Mouse (Mus musculus): ENCODE measurements around the gene Gpr82. TPM values are rescaled to one million over a fixed set of nuclear protein-coding genes. Genes with fewer than 3 reads are reported as not detected.

Gene Gpr82
- polyA plus RNA-seq, 1 experiment = not detected

- TF ChIP-seq POLR2A (IDR thresholded peaks at IDR 0.05; ENCODE audit: low read depth, low read length) (no peak), CTCF (IDR thresholded peaks at IDR 0.05; ENCODE audit: extremely low read depth, insufficient read length, insufficient replicate concordance, low read depth, low read length) (no peak)
- no peaks in the 10 kb centered on the region for H3K4me1 ChIP-seq (ENCODE audit: control insufficient read depth, insufficient read depth, insufficient read length, low read length)
- no peaks in the 10 kb centered on the region for H3K27me3 ChIP-seq (ENCODE audit: control insufficient read depth, insufficient read depth, low read length)
- no peak overlapping the region for H3K27ac ChIP-seq (ENCODE audit: insufficient read depth, low read depth, low read length)
- no peaks in the 10 kb centered on the region for H3K36me3 ChIP-seq (ENCODE audit: control insufficient read depth, insufficient read depth, low read length)
- WGBS = 92% methylated on average over 1 of the region's 1 CpGs
- H3K4me3 ChIP-seq (ENCODE audit: low read depth, low read length) = no peak overlapping the region
Measured at GRCm38 (mm10) chrX:13686589-13686988, 25.4 kb downstream of the Gpr82 start.

DNA sequence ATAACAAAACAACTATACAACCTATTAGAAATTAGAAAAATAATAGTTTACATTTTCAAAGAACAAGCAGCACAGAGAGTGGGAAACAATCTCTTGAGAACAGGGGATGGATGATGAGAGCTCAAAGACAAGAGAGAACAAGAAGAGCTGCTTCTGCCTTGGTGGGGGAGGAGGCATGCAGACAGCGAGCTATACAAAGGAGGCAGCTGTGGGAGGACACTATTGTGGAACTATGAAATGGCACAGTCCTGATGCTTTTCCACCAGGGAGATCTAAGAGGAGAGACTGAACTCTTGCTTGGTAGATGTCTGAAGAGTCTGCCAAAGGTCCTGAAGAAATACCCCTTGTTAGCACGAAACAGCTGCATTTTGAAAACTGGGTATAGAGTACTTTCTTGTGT, 27.2 kb downstream of the Gpr82 start:
- no peaks in the 10 kb centered on the region for H3K4me1 ChIP-seq (ENCODE audit: control insufficient read depth, insufficient read depth, insufficient read length, low read length)
- H3K36me3 ChIP-seq (ENCODE audit: control insufficient read depth, insufficient read depth, low read length) = no peaks in the 10 kb centered on the region
- no peaks in the 10 kb centered on the region for H3K27me3 ChIP-seq (ENCODE audit: control insufficient read depth, insufficient read depth, low read length)
- TF ChIP-seq CTCF (IDR thresholded peaks at IDR 0.05; ENCODE audit: extremely low read depth, insufficient read length, insufficient replicate concordance, low read depth, low read length) (no peak), POLR2A (IDR thresholded peaks at IDR 0.05; ENCODE audit: low read depth, low read length) (no peak)
- 80% methylated on average over 2 of the region's 2 CpGs for WGBS
- H3K4me3 ChIP-seq (ENCODE audit: low read depth, low read length) = no peak overlapping the region
- no peak overlapping the region for H3K27ac ChIP-seq (ENCODE audit: insufficient read depth, low read depth, low read length)

- no peaks in the 10 kb centered on the region for H3K27me3 ChIP-seq (ENCODE audit: control insufficient read depth, insufficient read depth, low read length)
- WGBS = 70% methylated on average over 4 of the region's 4 CpGs
- no peak for TF ChIP-seq POLR2A (IDR thresholded peaks at IDR 0.05; ENCODE audit: low read depth, low read length)
- TF ChIP-seq CTCF (IDR thresholded peaks at IDR 0.05; ENCODE audit: extremely low read depth, insufficient read length, insufficient replicate concordance, low read depth, low read length) = no peak
Measured at GRCm38 (mm10) chrX:13691865-13692264, 30.7 kb downstream of the Gpr82 start.

GRCm38 (mm10) chrX:13700681-13701080, 39.5 kb downstream of the Gpr82 start:
- 71% methylated on average over 3 of the region's 3 CpGs for WGBS
- Histone ChIP-seq H3K27me3 (ENCODE audit: control insufficient read depth, insufficient read depth, low read length) (no peaks in the 10 kb centered on the region), H3K36me3 (ENCODE audit: control insufficient read depth, insufficient read depth, low read length) (no peaks in the 10 kb centered on the region), H3K4me3 (ENCODE audit: low read depth, low read length) (no peak overlapping the region), H3K27ac (ENCODE audit: insufficient read depth, low read depth, low read length) (no peak overlapping the region), H3K4me1 (ENCODE audit: control insufficient read depth, insufficient read depth, insufficient read length, low read length) (no peaks in the 10 kb centered on the region)
- TF ChIP-seq CTCF (IDR thresholded peaks at IDR 0.05; ENCODE audit: extremely low read depth, insufficient read length, insufficient replicate concordance, low read depth, low read length) (no peak), POLR2A (IDR thresholded peaks at IDR 0.05; ENCODE audit: low read depth, low read length) (no peak)

More at GRCm38 (mm10) chrX:13691865-13692264, 30.7 kb downstream of the Gpr82 start:
- Histone ChIP-seq H3K4me3 (ENCODE audit: low read depth, low read length) (no peak overlapping the region), H3K27ac (ENCODE audit: insufficient read depth, low read depth, low read length) (no peak overlapping the region), H3K36me3 (ENCODE audit: control insufficient read depth, insufficient read depth, low read length) (no peaks in the 10 kb centered on the region), H3K4me1 (ENCODE audit: control insufficient read depth, insufficient read depth, insufficient read length, low read length) (no peaks in the 10 kb centered on the region)

DNA sequence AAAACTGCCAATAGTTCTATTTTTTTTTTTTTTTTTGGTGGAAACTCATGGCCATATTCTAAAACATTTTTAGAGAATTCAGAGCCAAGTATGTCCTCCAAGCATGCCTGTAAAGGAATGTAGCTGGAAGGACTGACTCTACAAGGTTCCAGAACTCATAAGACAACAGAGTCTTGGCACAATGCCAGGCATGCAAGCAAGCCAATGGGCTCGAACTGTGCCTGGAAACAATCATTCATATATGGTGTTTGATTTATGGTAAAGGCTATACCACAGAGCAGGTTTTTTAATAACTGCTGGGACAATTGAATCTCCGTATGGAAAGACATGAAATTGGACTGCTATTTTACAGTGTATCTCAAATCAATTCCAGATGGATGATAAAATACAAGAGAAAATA, 43.9 kb downstream of the Gpr82 start:
- 33% methylated on average over 2 of the region's 2 CpGs for WGBS
- H3K4me3 ChIP-seq (ENCODE audit: low read depth, low read length) = no peak overlapping the region
- H3K36me3 ChIP-seq (ENCODE audit: control insufficient read depth, insufficient read depth, low read length) = no peaks in the 10 kb centered on the region

GRCm38 (mm10) chrX:13710174-13710573, 49.0 kb downstream of the Gpr82 start:
- no peak overlapping the region for H3K4me3 ChIP-seq (ENCODE audit: low read depth, low read length)
- TF ChIP-seq POLR2A (IDR thresholded peaks at IDR 0.05; ENCODE audit: low read depth, low read length) (no peak), CTCF (IDR thresholded peaks at IDR 0.05; ENCODE audit: extremely low read depth, insufficient read length, insufficient replicate concordance, low read depth, low read length) (no peak)
- H3K4me1 ChIP-seq (ENCODE audit: control insufficient read depth, insufficient read depth, insufficient read length, low read length) = no peaks in the 10 kb centered on the region
- H3K36me3 ChIP-seq (ENCODE audit: control insufficient read depth, insufficient read depth, low read length) = no peaks in the 10 kb centered on the region
- WGBS = 31% methylated on average over 2 of the region's 2 CpGs
- H3K27ac ChIP-seq (ENCODE audit: insufficient read depth, low read depth, low read length) = no peak overlapping the region
- no peaks in the 10 kb centered on the region for H3K27me3 ChIP-seq (ENCODE audit: control insufficient read depth, insufficient read depth, low read length)

More for the DNA sequence above, 43.9 kb downstream of the Gpr82 start:
- H3K4me1 ChIP-seq (ENCODE audit: control insufficient read depth, insufficient read depth, insufficient read length, low read length) = no peaks in the 10 kb centered on the region
- TF ChIP-seq POLR2A (IDR thresholded peaks at IDR 0.05; ENCODE audit: low read depth, low read length) (no peak), CTCF (IDR thresholded peaks at IDR 0.05; ENCODE audit: extremely low read depth, insufficient read length, insufficient replicate concordance, low read depth, low read length) (no peak)
- H3K27me3 ChIP-seq (ENCODE audit: control insufficient read depth, insufficient read depth, low read length) = no peaks in the 10 kb centered on the region
- no peak overlapping the region for H3K27ac ChIP-seq (ENCODE audit: insufficient read depth, low read depth, low read length)

Other genes with a start within 250 kb of the Gpr82 start
- gene Nyx, start 195.3 kb upstream of the Gpr82 start, polyA plus RNA-seq (2012; rRNA removed) = 0.34 and 1.4 TPM in 2 replicates
- not detected in 2 replicates for gene Gpr34, start 29.3 kb upstream of the Gpr82 start, polyA plus RNA-seq (2012; rRNA removed)
- 3.0 and 9.2 TPM in 2 replicates for gene Cask, start 190.0 kb downstream of the Gpr82 start, polyA plus RNA-seq (2012; rRNA removed)